Mouse (Mus musculus) CD4-positive, CD25-positive, alpha-beta regulatory T cell, adult 4 months (primary cell): ENCODE results near the gene Unc79. TPM values are rescaled to one million over a fixed set of nuclear protein-coding genes. Genes with fewer than 3 reads are reported as not detected.

Experiments
- ATAC-seq: one replicate; pipeline ENCODE4 v1.8.0; 2017
- polyA plus RNA-seq, 2 experiments: library from polyadenylated mRNA; unstranded; fragments of 100-300 nt; shearing (Covaris generic); gene quantifications; one replicate each; pipeline ENCODE4 v1.2.1; 2017

Unc79 gene
- polyA plus RNA-seq: under 1 TPM; 0.34 to 0.38 TPM

DNA sequence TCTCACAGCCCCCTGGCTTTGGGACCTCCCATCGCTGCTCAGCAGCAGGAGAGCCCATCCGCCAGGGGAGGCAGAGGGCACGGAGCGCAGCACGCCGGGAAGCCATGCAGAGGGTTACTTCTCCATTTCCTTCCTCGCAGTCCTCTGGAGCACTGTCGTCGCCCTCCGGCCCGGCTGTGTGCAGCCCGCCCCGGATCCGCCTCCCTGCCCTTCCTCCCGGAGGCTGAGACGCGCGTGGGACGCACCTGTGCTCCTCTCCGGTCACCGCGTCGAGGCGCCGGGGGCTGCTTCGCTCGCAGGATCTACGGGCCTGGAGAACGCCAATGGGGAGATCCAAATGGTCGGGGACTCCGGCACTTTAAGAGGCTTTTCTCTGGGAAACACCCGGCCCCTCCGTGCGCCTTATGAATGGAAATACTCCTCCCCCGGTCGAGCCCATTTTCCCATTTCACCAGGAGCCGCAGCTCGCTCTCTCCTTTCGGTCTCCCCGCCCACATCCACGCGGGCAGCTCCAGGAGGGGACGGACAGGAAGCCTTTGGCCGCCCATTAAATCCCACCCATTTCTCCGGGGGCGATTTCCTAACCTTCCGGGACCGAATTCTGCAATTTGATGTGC is at the start of gene Unc79:
Unc79 (plus strand) TSS at position 82 of the 617 bp plus-strand sequence.
- no peak for ATAC-seq

DNA sequence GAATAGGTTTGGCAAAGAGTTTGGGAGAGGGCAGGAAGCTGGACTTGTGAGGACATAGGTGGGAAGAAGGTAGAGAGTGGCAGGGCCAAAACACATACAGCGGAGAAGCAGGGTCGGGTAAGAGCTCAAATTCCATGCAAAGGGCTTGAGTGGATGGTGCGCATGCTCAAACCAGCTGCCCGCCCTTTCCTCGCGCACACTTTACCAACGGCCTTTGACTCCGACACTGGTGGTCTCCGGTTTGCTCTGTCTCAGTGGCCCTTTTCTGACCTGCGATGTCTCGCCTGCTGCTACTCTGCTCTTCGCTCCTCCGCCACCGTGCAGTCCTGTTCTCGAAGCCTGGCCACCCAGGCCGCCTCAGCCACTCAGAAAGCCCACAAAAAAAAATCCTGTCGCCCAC is 49.6 kb upstream of the Unc79 start, which contains the start of gene Cox8c:
Cox8c (plus strand) TSS at position 226 of the 400 bp plus-strand sequence.
- ATAC-seq: no peak

DNA sequence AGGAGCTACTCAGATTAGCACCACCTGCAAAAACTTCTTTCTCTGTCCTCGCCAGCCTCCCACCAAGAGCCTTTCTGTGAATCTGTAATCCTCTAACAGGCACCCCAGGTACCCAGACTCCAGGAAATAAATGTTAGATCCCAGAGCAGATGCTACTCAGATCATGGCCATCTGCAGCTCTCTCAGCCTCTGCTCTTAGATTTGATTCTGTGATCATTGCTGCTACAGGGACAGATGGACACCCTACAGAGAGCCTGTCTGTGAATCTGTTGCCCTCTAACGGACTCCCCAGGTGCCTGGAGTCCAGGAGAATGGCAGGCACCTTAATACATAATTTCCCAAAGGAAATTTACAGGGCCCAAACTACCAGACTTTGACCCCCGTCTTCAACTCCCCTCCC is 40.5 kb upstream of the Unc79 start:
- ATAC-seq: no peak

DNA sequence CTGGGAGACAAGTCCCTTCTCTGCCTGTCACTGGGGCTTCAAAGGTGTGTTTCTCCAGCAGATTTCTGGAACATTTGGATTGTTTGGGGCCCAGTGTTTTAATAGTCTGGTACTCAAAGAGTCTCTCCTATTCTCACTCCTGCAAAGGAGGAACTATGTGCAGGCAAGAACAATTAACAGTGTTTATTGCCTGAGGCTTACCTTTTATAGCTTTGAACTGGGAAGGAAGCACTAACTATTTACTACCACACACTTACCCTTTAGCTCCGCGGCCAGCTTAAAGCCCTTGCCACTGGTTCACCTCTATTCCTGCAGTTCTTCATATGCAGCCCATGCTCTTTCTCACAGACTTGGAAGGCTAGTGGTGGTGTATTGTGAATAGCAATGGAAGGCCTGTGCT is 32.6 kb upstream of the Unc79 start:
- no peak for ATAC-seq

DNA sequence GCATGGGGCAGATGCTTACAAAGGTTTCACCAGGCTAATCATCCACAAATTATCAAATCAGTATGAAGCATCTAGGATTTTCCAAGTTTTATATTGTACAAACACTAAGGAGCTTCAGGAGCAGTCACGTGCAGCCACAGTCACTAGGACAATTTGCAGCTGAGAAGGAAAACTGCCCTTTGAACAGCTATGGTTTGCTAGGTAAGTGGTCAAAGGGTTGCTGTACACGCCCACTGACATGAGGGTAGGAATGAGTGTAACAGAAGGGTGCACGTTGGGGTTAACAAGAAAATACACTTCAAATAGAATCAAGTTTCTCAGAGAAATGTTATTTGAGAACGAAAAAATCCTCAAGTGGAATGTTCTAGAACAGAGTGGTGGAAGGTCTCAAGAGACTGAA is 18.9 kb upstream of the Unc79 start:
- ATAC-seq: no peak

DNA sequence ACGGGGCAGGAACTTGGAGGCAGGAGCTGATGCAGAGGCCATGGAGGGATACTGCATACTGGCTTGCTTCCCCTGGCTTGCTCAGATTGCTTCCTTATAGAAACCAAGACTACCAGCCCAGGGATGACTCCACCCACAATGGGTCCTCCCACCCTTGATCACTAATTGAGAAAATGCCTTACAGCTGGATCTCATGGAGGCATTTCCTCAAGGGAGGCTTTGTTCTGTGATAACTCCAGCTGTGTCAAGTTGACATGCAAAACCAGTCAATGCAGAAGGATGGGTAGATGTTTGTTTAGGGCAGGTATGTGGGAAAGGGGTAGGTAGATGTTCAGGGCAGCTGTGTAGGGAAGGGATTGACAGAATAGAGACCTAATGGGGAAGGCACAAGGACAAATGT is 18.3 kb upstream of the Unc79 start:
- no peak for ATAC-seq

DNA sequence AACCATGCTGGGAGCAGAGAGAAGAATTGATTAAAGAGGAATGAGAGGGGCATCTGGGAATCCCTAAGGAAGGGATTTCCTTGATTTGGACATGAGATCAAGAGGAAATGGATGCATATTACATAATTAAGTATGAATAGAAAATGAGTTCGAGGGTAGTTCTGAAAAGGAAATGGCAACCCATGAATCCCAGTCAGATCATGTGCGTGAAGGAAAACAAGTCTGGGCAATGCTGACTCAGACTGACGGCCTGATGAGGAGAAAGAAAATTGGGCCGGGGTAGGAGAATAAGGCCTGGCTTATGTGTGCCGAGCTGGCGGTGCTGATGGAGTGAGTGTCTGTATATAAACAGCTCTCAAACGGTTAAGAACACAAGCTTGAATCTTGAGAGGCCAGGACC is 17.9 kb upstream of the Unc79 start:
- ATAC-seq: no peak

DNA sequence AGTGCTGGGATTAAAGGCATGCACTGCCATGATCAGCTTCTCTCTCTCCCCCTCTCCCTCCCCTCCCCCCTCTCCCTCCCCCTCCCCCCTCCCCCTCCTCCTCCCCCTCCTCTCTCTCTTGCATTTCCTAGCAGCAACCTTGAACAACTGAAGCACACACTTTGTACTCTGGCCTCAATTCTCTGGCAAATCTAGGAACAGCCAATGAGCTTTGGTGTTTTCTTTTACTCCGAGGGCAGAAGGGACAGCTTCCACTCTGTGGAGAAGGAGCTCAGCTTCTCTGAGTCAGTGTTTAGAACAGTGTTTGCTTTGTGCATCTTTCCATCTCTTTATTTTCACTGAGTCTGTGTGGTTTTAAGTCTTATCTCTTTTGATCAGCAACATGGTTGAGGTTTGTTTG is 12.8 kb upstream of the Unc79 start:
- no peak for ATAC-seq

DNA sequence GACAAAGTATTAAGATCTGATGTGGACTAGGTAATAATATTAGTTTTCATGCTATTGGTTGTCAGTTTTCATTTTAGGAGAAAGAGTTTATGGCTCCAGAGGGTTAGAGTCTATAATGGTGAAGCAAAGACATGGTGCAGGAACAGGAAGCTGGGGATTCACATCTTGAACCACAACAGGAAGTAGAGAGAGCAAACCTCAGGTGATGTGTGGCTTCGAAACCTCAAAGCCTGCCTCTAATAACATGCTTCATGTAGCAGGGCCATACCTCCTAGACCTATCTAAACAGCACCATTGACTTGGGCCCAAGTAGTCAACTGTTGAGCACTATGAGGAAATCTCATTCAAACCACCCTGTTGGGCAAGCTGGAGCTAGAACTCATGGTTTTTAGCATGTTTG is 3.1 kb upstream of the Unc79 start:
- ATAC-seq: no peak

DNA sequence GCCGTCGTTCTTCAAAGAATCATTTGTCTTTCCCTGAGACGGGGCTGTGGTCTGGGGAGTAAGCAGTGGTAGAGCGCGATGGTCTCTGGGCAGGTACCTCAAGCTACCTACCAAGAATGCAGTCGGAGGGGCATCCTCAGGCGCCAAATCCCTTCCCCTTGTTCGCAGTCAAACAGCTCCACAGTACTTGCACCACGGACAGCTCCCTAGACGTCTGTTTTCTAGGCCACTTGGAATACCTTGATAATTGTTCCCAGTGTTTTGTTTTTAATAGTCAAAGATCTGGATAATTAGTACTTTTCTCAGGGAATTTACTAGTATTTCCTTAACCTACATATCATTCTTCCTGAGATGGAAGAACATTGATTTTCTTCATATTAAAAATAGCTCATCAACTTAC is 833 bp upstream of the Unc79 start:
- ATAC-seq: no peak

DNA sequence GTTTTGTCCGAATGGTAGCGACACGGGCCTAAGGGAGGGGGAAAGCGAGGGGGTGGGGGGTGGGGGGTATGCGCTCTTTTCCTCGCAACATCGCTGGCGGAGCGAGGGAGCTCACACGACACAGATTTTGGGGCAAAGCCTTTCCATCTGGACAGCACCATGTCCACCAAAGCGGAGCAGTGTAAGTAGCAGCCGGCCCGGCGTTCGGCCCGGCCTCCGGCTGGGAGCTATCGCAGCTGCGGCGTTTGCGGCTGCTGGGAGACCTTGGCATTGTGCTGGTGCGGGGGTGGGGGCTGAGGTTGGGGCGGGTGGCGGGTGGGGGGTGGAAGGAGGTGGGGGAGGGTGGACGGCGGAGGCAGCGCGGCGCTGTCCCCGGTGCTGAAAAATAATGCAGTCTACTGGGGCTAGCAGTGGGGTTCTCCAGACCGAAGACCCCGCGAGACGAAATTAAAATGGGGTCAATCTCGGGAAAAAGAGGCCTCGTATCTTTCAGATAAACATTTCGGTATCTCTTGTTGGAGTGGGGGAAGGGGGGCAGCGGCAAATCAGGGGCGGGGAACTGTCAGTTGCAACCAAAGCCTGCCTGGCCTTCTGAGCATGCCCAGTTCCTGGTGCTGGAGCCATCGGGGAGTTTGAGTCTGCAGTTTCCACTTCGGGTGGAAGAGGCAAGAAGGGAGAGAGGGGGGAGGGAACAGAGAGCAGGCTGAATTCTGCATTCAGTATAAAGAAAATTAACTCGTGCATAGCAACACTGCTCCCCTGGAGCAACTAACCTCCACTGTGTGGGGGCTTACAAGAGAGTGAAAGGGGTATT is 943 bp downstream of the Unc79 start:
- no peak for ATAC-seq

DNA sequence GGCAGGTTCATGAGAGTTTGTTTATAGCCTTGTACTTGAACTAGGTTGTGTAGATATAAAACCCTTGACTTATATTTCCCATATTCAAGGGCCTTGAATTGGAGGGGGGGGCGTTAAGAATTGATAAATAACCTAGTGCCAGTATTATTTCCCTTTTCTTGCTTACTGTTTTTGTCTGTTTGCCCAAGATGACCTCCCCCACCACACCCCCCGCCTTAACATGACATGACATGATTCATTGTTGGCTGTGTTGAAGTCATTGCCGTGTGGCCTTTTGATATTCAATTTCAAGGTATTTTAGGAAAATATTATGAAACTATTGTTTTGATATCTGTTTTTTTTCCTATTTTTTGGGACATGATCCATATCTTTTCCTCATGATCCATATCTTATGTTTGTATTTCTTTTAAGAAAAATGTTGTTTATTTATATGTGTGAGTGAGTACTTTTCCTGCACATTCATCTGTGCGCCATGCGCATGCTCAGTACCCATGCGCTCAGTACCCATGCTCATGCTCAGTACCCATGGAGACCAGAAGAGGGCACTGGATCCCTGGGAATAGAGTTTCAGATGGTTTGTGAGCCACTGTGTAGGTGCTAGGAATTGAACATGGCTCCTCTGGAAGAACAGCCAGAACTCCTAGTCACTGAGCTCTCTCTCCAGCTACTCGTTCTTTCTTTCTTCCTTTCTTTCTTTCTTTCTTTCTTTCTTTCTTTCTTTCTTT is 11.6 kb downstream of the Unc79 start:
- no peak for ATAC-seq

DNA sequence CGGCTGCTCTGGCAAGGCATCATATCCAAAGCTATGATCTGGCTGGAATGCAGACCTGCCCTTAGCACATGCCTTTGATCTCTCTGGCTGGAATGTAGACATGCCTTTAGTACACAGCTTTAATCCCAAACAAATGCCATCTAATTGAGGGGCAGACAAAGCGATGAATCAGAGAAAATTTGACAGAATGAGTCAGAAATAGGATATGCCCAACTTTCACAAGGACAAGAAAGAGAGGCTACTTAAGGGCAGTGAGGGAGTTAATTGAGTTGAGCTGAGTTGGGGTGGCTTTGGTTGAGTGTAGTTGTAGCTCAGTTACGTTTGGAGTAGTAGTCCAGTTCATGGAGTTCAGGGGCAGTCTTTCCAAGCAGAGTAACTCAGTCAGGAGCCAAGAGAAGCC is 12.4 kb downstream of the Unc79 start:
- no peak for ATAC-seq

DNA sequence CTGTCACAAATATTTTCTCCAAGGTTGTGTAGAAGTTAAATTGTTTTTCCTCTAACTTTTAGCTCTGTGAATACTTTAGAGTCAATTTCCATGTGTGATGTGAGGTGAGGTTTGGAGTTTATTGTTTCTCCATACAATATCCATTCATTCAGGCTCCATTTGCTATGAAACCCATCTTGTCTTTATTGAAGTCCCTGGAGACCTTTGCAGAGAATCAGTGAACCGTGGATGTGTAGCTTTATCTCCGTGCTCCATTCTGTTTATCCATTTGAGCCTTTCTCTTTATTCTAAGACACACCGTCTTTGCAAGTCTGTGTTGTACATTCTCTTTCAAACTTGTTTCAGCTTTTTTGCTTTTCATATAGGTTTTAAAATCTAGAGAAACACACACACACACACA is 15.8 kb downstream of the Unc79 start:
- ATAC-seq: no peak

DNA sequence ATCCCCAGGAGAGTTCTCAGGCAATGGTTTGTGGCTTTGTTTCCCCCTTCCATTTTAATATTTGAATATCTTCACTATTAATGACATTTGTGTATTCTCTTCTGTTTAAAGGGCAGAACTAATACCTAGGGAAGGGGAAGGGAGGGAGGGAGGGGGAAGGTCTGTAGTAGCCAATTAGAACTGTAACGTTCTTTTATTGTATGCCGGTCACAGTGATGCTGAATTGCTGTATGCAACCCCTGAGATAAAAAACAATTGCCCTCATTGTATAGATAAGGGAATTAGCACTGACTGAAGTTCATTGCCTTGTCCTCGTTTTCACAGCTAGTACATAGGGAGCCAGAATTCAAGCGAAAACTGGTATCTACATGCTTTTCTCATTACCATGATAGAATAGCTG is 31.9 kb downstream of the Unc79 start:
- no peak for ATAC-seq

DNA sequence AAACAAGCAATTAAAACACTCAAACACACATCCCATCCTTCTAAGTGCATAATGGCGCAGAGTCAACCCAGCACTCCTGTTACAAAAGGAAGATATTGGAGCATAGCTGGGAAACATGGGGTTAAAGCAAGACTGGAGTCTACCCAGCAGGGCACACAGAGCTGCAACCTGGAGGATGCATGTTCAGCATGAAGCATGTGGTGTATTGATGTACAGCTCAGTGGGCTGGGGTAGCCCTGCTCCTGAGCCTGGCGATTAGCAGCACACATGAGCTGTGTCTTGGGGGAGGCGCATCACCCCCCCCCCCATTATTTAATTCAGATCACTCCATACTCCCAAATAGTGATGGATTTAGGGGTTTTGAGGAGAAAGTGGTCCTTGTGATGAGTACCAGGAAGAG is 32.9 kb downstream of the Unc79 start:
- no peak for ATAC-seq

DNA sequence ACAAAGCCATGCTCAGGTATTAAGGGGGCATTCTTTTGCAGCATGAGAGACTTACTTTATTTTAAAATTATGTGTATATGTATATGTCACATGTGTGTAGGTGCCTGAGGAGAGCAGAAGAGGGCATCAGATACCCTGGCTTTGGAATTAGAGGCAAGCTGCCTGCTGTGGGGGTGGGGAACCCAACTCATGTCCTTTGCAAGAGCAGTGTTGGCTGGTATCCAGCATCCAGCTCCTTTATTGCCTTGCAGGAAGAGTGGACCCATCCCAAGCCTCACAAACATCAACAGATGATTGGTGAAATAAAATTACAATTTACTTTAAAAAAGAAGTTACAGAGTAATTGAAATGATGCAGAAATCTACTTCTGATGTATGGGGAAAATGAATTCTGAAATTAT is 36.7 kb downstream of the Unc79 start:
- ATAC-seq: no peak

DNA sequence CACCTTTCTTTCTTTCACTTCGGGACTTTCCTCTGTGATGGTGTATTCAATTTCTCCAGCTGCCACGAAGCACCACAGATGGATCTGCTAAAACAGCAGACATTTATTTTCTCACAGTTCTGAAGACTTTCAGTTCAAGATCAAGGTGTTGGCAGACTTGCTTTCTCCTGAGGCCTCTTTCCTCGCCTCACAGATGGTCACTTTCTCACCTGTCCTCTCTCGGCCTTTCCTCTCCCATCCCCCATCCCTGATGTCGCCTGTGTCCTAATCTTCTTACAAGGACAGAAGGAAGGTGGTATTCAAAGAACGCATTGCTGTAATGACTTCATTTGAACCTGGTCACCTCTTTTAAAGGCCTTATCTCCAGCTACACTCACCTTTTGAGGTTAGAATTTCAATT is 39.1 kb downstream of the Unc79 start:
- ATAC-seq: no peak

DNA sequence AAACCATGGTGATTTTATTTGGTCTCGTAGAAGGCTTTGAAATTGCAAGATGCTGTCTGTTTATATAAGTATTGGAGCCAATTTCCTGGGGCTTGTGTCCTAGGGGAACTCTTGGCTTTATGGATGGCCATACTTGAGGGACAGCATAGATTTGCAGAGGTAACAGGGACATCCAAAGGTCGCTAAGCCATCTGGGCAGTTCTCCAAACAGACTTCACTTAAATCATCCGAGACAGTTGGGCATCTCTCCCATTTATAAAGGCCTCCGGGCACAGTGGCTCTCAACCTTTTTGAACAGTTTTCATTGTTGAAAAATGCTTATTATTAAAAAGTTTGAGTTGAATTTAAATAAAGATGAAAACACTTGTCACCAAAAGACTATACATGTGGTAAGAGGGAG is 59.8 kb downstream of the Unc79 start:
- no peak for ATAC-seq

DNA sequence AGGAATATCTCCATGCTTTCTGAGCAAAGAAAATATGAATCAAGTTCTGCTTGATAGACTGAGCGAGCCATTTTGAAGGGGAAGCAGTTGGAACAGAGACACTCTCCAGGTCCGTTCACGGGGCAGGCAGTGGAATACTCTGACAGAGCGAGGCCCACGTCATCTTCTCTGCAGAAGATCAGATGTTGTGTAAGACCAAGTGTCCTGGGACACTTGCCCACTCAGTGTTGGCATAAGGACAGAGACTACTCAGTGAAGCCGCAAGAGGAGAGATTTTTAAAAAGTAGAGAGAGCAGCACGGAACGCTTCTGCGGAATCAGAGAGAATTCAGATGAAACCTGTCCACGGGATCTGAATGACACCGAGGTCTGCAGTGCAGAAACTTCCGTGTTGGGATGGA is 69.5 kb downstream of the Unc79 start:
- ATAC-seq: no peak

DNA sequence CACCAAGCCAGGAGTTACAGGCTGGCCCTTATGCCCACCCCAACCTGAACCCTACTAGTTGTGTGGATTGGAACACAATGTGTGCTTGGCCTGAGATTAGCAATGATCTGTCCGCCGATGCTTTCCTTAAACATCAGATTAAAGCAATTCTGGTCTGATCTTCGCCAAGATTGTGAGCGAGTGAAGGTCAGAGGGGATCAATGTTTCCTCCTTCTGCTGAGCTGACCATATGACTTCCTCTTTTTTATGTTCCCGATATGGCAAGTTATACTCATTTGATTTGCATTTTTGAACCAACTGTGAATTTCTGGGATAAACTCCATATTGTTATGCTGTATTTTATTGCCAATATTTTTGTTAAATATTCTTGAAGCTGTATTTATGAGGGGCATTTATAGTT is 88.0 kb downstream of the Unc79 start:
- no peak for ATAC-seq

DNA sequence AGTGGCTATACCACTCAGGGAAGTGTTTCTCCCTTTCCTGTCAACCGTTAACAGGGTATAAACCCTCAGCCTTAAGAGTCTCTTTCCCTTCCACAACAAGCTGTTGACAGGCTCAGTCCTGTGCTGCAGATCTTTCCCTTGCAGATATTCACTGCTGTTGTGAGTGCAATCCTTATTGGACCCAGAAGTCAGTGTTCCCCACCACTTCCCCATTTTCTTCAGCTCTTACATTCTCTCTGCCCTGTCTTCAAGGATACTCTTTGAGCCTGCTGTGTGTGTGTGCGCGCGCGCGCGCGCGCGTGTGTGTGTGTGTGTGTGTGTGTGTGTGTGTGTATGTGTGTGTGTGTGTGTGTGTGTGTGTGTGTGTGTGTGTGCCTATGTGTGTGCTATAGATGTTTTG is 90.7 kb downstream of the Unc79 start:
- no peak for ATAC-seq

DNA sequence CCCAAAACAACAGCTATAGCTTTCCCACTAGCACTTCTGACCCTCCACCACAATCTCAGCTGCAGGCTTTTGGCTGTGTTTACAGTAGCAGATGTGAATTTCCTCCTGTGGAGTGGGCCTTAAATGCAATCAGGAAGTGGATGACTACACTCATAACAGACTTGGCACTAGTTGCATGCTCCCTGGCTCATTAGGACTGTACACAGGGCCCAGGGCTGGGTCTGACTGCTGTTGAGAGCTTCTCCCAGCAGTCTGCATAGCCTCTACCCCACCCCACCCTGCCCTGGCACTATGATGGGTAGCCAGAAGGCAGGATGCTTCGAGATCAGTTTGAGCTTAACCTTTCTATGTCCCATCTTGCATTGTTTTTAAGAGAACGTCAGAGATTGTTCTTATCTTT is 91.5 kb downstream of the Unc79 start:
- no peak for ATAC-seq

DNA sequence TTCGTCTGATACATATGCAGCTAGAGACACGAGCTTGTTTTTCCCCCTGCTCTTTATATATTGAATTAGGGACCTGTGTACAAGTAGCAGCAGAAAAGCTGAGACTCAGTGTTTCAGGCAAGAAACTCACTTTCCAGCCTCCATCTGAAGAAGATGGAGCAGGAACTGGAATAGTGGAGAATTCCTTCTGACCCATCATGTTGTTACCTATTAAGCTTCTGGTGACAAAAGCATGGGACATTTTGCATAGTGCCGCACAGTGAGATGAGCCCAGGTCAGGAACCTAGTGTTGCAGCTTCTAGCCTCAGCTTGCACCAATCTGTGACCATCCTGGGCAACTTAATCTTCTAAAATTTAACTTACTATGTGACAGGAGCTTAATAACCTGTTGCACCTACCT is 92.7 kb downstream of the Unc79 start:
- no peak for ATAC-seq
